Mouse (Mus musculus): ENCODE data around the gene Paics.
A peak's percentile ranks its signal among the peaks of the same experiment; 100 is the strongest.

Paics gene

DNA sequence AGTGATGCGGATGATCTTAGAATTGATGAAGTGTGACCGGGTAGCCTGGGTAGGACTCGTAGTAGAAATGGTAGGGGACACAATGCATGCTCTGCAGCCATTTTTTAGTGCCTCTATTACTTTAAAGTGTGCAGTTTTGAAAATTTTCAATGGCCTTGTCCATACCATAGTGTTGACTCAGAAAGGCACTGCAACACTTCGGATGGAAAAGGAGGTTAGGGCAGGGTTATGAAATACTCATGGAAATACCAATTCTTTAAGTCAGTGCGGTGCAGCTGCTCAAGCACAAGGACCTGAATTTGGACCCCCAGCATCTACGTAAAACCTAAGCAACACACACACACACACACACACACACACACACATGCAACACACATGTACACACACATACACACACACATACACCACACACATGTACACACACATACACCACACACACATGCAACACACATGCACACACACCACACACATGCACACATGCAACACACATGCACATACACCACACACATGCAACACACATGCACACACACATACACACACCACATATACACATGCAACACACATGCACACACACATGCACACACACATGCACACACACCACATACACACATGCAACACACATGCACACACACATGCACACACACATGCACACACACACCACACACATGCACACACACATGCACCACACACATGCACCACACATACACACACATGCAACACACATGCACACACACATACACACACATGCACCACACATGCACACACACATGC is 53.1 kb downstream of the Paics start, which contains the start of gene Arl9:
Gene Arl9 (plus strand): TSS at position 5 of the 771 bp plus-strand sequence.
- DNase-seq (ENCODE audit: low read depth, low spot score), result no peak

DNA sequence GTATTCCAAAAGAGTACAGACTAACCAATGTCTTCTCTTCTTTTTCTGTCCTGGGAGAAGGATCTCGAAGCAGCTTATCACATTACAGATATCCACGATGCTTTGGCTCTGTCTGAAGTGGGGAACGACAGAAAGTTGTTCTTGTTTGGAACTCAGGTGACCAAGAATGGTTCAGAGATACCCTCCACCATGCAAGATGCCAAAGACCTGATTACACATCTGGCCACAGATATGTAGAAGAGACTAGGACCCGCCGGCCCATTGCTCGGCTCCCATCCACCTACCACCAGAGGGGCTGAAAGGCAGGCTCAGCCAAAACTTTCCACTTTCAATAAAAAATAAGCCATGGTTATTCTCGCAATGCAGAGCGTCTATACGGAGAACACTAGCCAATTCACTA is 59.2 kb downstream of the Paics start:
- DNase-seq (ENCODE audit: low read depth, low spot score), result no peak

DNA sequence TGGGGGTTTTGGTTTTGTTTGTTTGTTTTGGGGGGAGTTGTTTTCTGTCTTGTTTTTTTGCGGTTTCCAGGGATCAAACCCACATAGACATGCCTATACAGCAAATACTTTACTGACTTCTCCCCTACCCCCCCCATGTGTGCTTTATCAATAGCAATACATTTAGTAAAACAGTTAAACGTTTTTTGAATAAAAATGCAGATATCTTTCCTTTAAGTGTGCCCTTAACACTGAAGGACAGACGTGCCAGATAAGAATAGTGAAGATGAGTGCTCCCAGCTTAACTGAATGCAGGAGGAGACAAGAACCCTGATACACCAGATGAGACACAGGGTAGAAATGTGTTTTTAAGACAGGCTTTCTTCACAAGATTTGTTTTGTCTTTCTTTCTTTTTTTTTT is 60.0 kb downstream of the Paics start:
- no peak for DNase-seq (ENCODE audit: low read depth, low spot score)

DNA sequence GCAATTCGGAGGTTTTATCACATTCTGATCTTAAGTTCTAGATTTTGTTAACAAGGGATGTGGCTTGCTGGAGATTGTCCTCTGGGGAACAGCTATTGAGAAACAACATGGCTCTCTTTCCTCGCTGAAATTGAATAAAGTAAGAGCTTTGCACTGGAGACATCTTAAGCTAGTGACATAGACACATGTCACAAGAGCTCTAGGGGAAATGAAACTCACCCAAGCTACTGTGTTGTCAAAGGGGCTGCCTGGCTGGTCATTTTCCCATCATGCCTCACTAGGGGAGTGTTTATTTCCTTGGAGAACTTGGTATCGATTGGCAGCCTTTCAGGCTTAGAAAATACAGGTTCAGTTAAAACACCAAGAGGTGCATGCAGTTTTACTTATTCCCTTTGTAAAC is 62.1 kb downstream of the Paics start:
- DNase-seq (ENCODE audit: low read depth, low spot score), result no peak

DNA sequence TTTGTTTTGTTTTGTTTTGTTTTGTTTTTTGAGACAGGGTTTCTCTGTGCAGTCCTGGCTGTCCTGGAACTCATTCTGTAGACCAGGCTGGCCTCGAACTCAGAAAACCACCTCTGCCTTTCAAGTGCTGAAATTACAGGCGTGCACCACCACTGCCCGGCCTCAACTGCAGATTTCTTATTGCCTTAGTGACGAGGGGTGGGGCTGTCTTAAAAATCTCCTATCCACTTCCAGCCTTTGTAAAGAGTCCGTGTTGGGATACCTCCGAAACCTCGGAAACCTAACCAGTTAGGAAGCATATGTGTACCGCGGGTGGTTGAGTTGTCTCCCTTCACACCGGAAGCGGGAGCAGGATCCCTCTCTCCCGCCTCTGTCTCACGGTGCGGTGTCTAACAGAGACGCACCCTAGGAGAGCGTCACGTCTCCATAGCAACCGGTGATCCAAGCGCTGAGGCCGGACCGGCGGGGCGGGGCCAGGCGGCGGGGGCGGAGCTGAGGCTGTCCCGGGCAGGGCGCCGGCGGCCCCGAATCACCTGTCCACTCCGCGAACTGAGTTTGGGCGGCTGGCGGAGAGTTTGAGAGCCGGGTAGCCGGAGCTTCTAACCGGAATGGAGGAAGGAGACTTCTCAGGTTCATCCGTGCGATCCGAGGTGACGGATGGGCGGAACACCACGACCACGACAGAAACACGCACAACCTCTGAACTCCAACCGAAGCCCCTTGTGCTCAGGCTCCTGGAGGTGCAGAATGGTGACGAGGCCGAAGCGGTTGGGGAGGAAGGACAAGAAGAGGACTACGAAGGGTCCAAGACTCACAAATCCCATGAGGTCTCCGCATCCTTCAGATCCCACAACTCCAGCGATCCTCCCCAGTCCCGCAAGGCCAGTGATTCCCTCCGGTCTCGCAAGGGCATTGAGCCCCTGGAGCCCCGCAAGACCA is 64.7 kb downstream of the Paics start, which contains the start of gene Thegl:
Gene Thegl (plus strand): TSS at position 480 of the 939 bp plus-strand sequence.
- peak; percentile 62 for DNase-seq (ENCODE audit: low read depth, low spot score)

Data from retina, postnatal 7 days (tissue).